Mouse (Mus musculus): ENCODE measurements around the gene Gm20605. TPM values are rescaled to one million over a fixed set of nuclear protein-coding genes. Genes with fewer than 3 reads are reported as not detected.

Gm20605 gene
- polyA plus RNA-seq, 1 experiment from 2014 or later, result 6.5 TPM

- no peak overlapping the region for H3K27ac ChIP-seq (replicated peaks; ENCODE audit: low read depth, low read length)
- no peak for ATAC-seq (ENCODE audit: insufficient number of reproducible peaks, low FRiP score, low TSS enrichment, low read depth)
Observed at GRCm38 (mm10) chr5:137670240-137670639, 41.3 kb downstream of the Gm20605 start.

GRCm38 (mm10) chr5:137671443-137672240 lies 42.7 kb downstream of the Gm20605 start:
- ATAC-seq (ENCODE audit: insufficient number of reproducible peaks, low FRiP score, low TSS enrichment, low read depth) (0 out of 2 replicates have a peak, but pooled peaks have one; percentile 13), DNase-seq (ENCODE audit: low spot score) (no peak)
- WGBS, result 22% methylated on average over 9 of the region's 9 CpGs
- H3K9me3 ChIP-seq (ENCODE audit: control insufficient read depth, low read length), result no peaks in the 10 kb centered on the region
- H3K4me2 ChIP-seq (ENCODE audit: low read depth, severe bottlenecking), result no peak overlapping the region
- 0 out of 2 replicates have a peak overlapping the region, but pooled peaks have one; percentile 22 for H3K9ac ChIP-seq (ENCODE audit: low read length)
- H3K36me3 ChIP-seq (ENCODE audit: control insufficient read depth, insufficient read depth, low read length), result no peaks in the 10 kb centered on the region
- peak overlapping the region; percentile 42; the same call in 1 of the 2 replicates for H3K27ac ChIP-seq (replicated peaks; ENCODE audit: low read depth, low read length)
- peaks cover 6% of the 10 kb centered on the region for H3K4me1 ChIP-seq (ENCODE audit: control insufficient read depth, insufficient read depth, low read length)
- H3K4me3 ChIP-seq (ENCODE audit: low read depth, low read length), result no peak overlapping the region
- no peaks in the 10 kb centered on the region for H3K27me3 ChIP-seq (ENCODE audit: control insufficient read depth, insufficient read depth, low read length)

More at GRCm38 (mm10) chr5:137670240-137670639, 41.3 kb downstream of the Gm20605 start:
- H3K4me3 ChIP-seq (ENCODE audit: low read depth, low read length), result no peak overlapping the region
- no peaks in the 10 kb centered on the region for H3K27me3 ChIP-seq (ENCODE audit: control insufficient read depth, insufficient read depth, low read length)
- no peak overlapping the region for H3K9ac ChIP-seq (ENCODE audit: low read length)
- H3K36me3 ChIP-seq (ENCODE audit: control insufficient read depth, insufficient read depth, low read length), result peaks cover 2% of the 10 kb centered on the region; the same call in 1 of the 2 replicates
- peaks cover 6% of the 10 kb centered on the region for H3K4me1 ChIP-seq (ENCODE audit: control insufficient read depth, insufficient read depth, low read length)
- DNase-seq (ENCODE audit: low spot score), result no peak
- no peak overlapping the region for H3K4me2 ChIP-seq (ENCODE audit: low read depth, severe bottlenecking)
- no peaks in the 10 kb centered on the region for H3K9me3 ChIP-seq (ENCODE audit: control insufficient read depth, low read length)
- WGBS, result 95% methylated on average over 1 of the region's 1 CpGs

- H3K27ac ChIP-seq (replicated peaks; ENCODE audit: low read depth, low read length), result no peak overlapping the region
- H3K9me3 ChIP-seq (ENCODE audit: control insufficient read depth, low read length), result no peaks in the 10 kb centered on the region
- H3K4me3 ChIP-seq (ENCODE audit: low read depth, low read length), result no peak overlapping the region
- DNase-seq (ENCODE audit: low spot score) (no peak), ATAC-seq (ENCODE audit: insufficient number of reproducible peaks, low FRiP score, low TSS enrichment, low read depth) (no peak)
- no peak overlapping the region for H3K4me2 ChIP-seq (ENCODE audit: low read depth, severe bottlenecking)
- H3K9ac ChIP-seq (ENCODE audit: low read length), result no peak overlapping the region
- no peaks in the 10 kb centered on the region for H3K27me3 ChIP-seq (ENCODE audit: control insufficient read depth, insufficient read depth, low read length)
- peaks cover 6% of the 10 kb centered on the region for H3K4me1 ChIP-seq (ENCODE audit: control insufficient read depth, insufficient read depth, low read length)
- H3K36me3 ChIP-seq (ENCODE audit: control insufficient read depth, insufficient read depth, low read length), result no peaks in the 10 kb centered on the region; the same call in 1 of the 2 replicates
- WGBS, result 85% methylated on average over 5 of the region's 5 CpGs
Observed at GRCm38 (mm10) chr5:137672361-137672760, 43.4 kb downstream of the Gm20605 start.

GRCm38 (mm10) chr5:137673015-137673414 lies 44.0 kb downstream of the Gm20605 start:
- ATAC-seq (ENCODE audit: insufficient number of reproducible peaks, low FRiP score, low TSS enrichment, low read depth) (no peak), DNase-seq (ENCODE audit: low spot score) (no peak)
- H3K36me3 ChIP-seq (ENCODE audit: control insufficient read depth, insufficient read depth, low read length), result no peaks in the 10 kb centered on the region; the same call in 1 of the 2 replicates
- peaks cover 6% of the 10 kb centered on the region for H3K4me1 ChIP-seq (ENCODE audit: control insufficient read depth, insufficient read depth, low read length)
- H3K27me3 ChIP-seq (ENCODE audit: control insufficient read depth, insufficient read depth, low read length), result no peaks in the 10 kb centered on the region
- 89% methylated on average over 6 of the region's 6 CpGs for WGBS
- H3K9me3 ChIP-seq (ENCODE audit: control insufficient read depth, low read length), result no peaks in the 10 kb centered on the region
- no peak overlapping the region for H3K9ac ChIP-seq (ENCODE audit: low read length)
- H3K4me3 ChIP-seq (ENCODE audit: low read depth, low read length), result no peak overlapping the region
- no peak overlapping the region for H3K27ac ChIP-seq (replicated peaks; ENCODE audit: low read depth, low read length)
- no peak overlapping the region for H3K4me2 ChIP-seq (ENCODE audit: low read depth, severe bottlenecking)

GRCm38 (mm10) chr5:137674786-137675185 lies 45.8 kb downstream of the Gm20605 start:
- H3K36me3 ChIP-seq (ENCODE audit: control insufficient read depth, insufficient read depth, low read length), result no peaks in the 10 kb centered on the region; the same call in 1 of the 2 replicates
- 93% methylated on average over 8 of the region's 8 CpGs for WGBS
- no peak overlapping the region for H3K27ac ChIP-seq (replicated peaks; ENCODE audit: low read depth, low read length)
- no peak overlapping the region for H3K4me2 ChIP-seq (ENCODE audit: low read depth, severe bottlenecking)
- no peak overlapping the region for H3K9ac ChIP-seq (ENCODE audit: low read length)
- no peaks in the 10 kb centered on the region for H3K27me3 ChIP-seq (ENCODE audit: control insufficient read depth, insufficient read depth, low read length)
- no peaks in the 10 kb centered on the region for H3K9me3 ChIP-seq (ENCODE audit: control insufficient read depth, low read length)
- H3K4me1 ChIP-seq (ENCODE audit: control insufficient read depth, insufficient read depth, low read length), result peaks cover 6% of the 10 kb centered on the region
- ATAC-seq (ENCODE audit: insufficient number of reproducible peaks, low FRiP score, low TSS enrichment, low read depth), result no peak
- DNase-seq (ENCODE audit: low spot score), result no peak
- H3K4me3 ChIP-seq (ENCODE audit: low read depth, low read length), result no peak overlapping the region

GRCm38 (mm10) chr5:137677859-137678258 lies 48.9 kb downstream of the Gm20605 start:
- no peak overlapping the region for H3K27ac ChIP-seq (replicated peaks; ENCODE audit: low read depth, low read length)
- no peak for DNase-seq (ENCODE audit: low spot score)
- no peak overlapping the region for H3K4me2 ChIP-seq (ENCODE audit: low read depth, severe bottlenecking)
- H3K9ac ChIP-seq (ENCODE audit: low read length), result no peak overlapping the region
- H3K36me3 ChIP-seq (ENCODE audit: control insufficient read depth, insufficient read depth, low read length), result no peaks in the 10 kb centered on the region; the same call in 1 of the 2 replicates
- H3K27me3 ChIP-seq (ENCODE audit: control insufficient read depth, insufficient read depth, low read length), result no peaks in the 10 kb centered on the region
- 96% methylated on average over 8 of the region's 8 CpGs for WGBS
- H3K4me1 ChIP-seq (ENCODE audit: control insufficient read depth, insufficient read depth, low read length), result 0 out of 2 replicates have a peak, but pooled peaks cover 2% of the 10 kb centered on the region
- no peak for ATAC-seq (ENCODE audit: insufficient number of reproducible peaks, low FRiP score, low TSS enrichment, low read depth)
- no peaks in the 10 kb centered on the region for H3K9me3 ChIP-seq (ENCODE audit: control insufficient read depth, low read length)
- H3K4me3 ChIP-seq (ENCODE audit: low read depth, low read length), result no peak overlapping the region

- ATAC-seq (ENCODE audit: insufficient number of reproducible peaks, low FRiP score, low TSS enrichment, low read depth) (no peak), DNase-seq (ENCODE audit: low spot score) (no peak)
- no peak overlapping the region for H3K4me3 ChIP-seq (ENCODE audit: low read depth, low read length)
- no peak overlapping the region for H3K9ac ChIP-seq (ENCODE audit: low read length)
- H3K9me3 ChIP-seq (ENCODE audit: control insufficient read depth, low read length), result no peaks in the 10 kb centered on the region
- WGBS, result 84% methylated on average over 3 of the region's 3 CpGs
- no peak overlapping the region for H3K27ac ChIP-seq (replicated peaks; ENCODE audit: low read depth, low read length)
- H3K36me3 ChIP-seq (ENCODE audit: control insufficient read depth, insufficient read depth, low read length), result no peaks in the 10 kb centered on the region; the same call in 1 of the 2 replicates
- H3K4me2 ChIP-seq (ENCODE audit: low read depth, severe bottlenecking), result no peak overlapping the region
- 0 out of 2 replicates have a peak, but pooled peaks cover 6% of the 10 kb centered on the region for H3K4me1 ChIP-seq (ENCODE audit: control insufficient read depth, insufficient read depth, low read length)
- H3K27me3 ChIP-seq (ENCODE audit: control insufficient read depth, insufficient read depth, low read length), result no peaks in the 10 kb centered on the region
Observed at GRCm38 (mm10) chr5:137678736-137679135, 49.8 kb downstream of the Gm20605 start.

GRCm38 (mm10) chr5:137679726-137680125 lies 50.8 kb downstream of the Gm20605 start:
- H3K4me3 ChIP-seq (ENCODE audit: low read depth, low read length), result no peak overlapping the region
- no peaks in the 10 kb centered on the region for H3K27me3 ChIP-seq (ENCODE audit: control insufficient read depth, insufficient read depth, low read length)
- WGBS, result 88% methylated on average over 4 of the region's 4 CpGs
- no peak overlapping the region for H3K4me2 ChIP-seq (ENCODE audit: low read depth, severe bottlenecking)
- H3K36me3 ChIP-seq (ENCODE audit: control insufficient read depth, insufficient read depth, low read length), result no peaks in the 10 kb centered on the region; the same call in 1 of the 2 replicates
- H3K9me3 ChIP-seq (ENCODE audit: control insufficient read depth, low read length), result no peaks in the 10 kb centered on the region
- ATAC-seq (ENCODE audit: insufficient number of reproducible peaks, low FRiP score, low TSS enrichment, low read depth) (no peak), DNase-seq (ENCODE audit: low spot score) (no peak)
- no peak overlapping the region for H3K9ac ChIP-seq (ENCODE audit: low read length)
- H3K27ac ChIP-seq (replicated peaks; ENCODE audit: low read depth, low read length), result no peak overlapping the region
- 0 out of 2 replicates have a peak, but pooled peaks cover 6% of the 10 kb centered on the region for H3K4me1 ChIP-seq (ENCODE audit: control insufficient read depth, insufficient read depth, low read length)

Data from limb, embryonic 11.5 days (tissue).